Mouse (Mus musculus) telencephalon, adult 2 months (tissue): ENCODE results near the gene Col4a5.

Experiments used
- DNase-seq: peaks from one replicate; pipeline ENCODE4 v3.0.0-alpha.2; 2011; ENCODE audit warnings: low read depth, low spot score

The Col4a5 gene

GRCm38 (mm10) chrX:141475110-141475509 is at the start of gene Col4a5:
Gene Col4a5, plus strand, starts transcription at chrX:141475385.
- DNase-seq: no peak

GRCm38 (mm10) chrX:141436780-141437179 is 38.4 kb upstream of the Col4a5 start:
- DNase-seq: no peak

- DNase-seq: no peak
These were observed 35.8 kb upstream of the Col4a5 start for GRCm38 (mm10) chrX:141439423-141439822.

- no peak for DNase-seq
These were observed 27.2 kb upstream of the Col4a5 start for GRCm38 (mm10) chrX:141447936-141448335.

GRCm38 (mm10) chrX:141473470-141474302 is 1.5 kb upstream of the Col4a5 start, which contains the start of gene Col4a6:
Gene Col4a6, minus strand, starts transcription at chrX:141474076.
- DNase-seq: no peak

GRCm38 (mm10) chrX:141475566-141476327 is 562 bp downstream of the Col4a5 start:
- no peak for DNase-seq

- no peak for DNase-seq
These were observed 19.4 kb downstream of the Col4a5 start for GRCm38 (mm10) chrX:141494545-141494944.

GRCm38 (mm10) chrX:141503125-141503524 is 27.9 kb downstream of the Col4a5 start:
- no peak for DNase-seq

- DNase-seq: no peak
These were observed 58.3 kb downstream of the Col4a5 start for GRCm38 (mm10) chrX:141533447-141533846.

- no peak for DNase-seq
These were observed 72.3 kb downstream of the Col4a5 start for GRCm38 (mm10) chrX:141547471-141547870.

GRCm38 (mm10) chrX:141590242-141590641 is 115.1 kb downstream of the Col4a5 start:
- DNase-seq: peak; percentile 0

GRCm38 (mm10) chrX:141721725-141722124 is 246.5 kb downstream of the Col4a5 start:
- no peak for DNase-seq

- DNase-seq: no peak
These were observed 248.8 kb downstream of the Col4a5 start for GRCm38 (mm10) chrX:141723936-141724335.

- no peak for DNase-seq
These were observed 249.3 kb downstream of the Col4a5 start for GRCm38 (mm10) chrX:141724391-141724891.

GRCm38 (mm10) chrX:141724937-141725918 is 250.0 kb downstream of the Col4a5 start, which contains the start of gene Irs4:
Gene Irs4, minus strand, starts transcription at chrX:141725263.
- DNase-seq: no peak

GRCm38 (mm10) chrX:141729570-141729969 is 254.4 kb downstream of the Col4a5 start:
- DNase-seq: no peak
